Comparison of ENCODE assay signal across 13 mouse cellular contexts in the genomic region with DNA sequence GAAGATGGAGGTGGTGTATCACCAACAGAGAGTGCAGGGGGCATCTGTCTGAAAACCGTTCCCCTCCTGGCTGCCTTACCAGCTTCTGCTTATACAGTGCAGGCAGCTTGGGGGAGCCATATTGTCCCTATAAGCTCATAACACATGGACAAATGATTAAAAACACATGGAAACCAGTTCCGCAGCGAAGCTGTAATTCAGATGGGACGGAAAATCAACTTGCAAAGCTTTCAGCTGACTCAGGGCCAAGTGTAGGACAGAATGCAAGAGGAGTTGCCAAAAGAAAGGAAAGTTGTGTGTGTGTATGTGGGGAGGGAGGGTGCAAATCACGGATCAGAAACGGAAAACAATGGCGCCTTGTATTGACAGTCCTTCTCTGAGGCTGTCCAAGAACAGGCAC. TPM values are rescaled to one million over a fixed set of nuclear protein-coding genes. Genes with fewer than 3 reads are reported as not detected.
DNase-seq lines count a peak whose midpoint lies in the region; ATAC-seq and TF ChIP-seq lines count a peak whose summit lies in the region.
"Had no signal": no experiment of that assay in that cellular context is flagged by ENCODE, and none has a peak within 500 bp of the region (broad histone marks: within the 10 kb centered on the region; RNA-seq: fewer than 3 reads in every experiment).

No protein-coding gene starts in this region.

- peak; percentile 32 for TF ChIP-seq CTCF in forebrain, postnatal 0 days (IDR thresholded peaks at IDR 0.05; ENCODE audit: low read depth)

- 0 out of 2 replicates have a peak overlapping the region, but pooled peaks have one; percentile 6 for H3K27ac ChIP-seq in forebrain, embryonic 13.5 days
- H3K27ac ChIP-seq in forebrain, embryonic 11.5 days (ENCODE audit: low read depth, low read length), result no peak overlapping the region
- H3K27ac ChIP-seq in lung, embryonic 15.5 days, result no peak overlapping the region
- no peak overlapping the region for H3K27ac ChIP-seq in forebrain, postnatal 0 days (ENCODE audit: low read depth, low read length)
- H3K27ac ChIP-seq: macrophage had no signal

- DNase-seq in forebrain, embryonic 11.5 days (ENCODE audit: low spot score), result no peak
- no peak for DNase-seq in lung, postnatal 36 days
- peak; percentile 80 for DNase-seq in forebrain, postnatal 0 days
- DNase-seq in mesoderm, embryonic 11.5 days (ENCODE audit: low read depth, low spot score), result peak; percentile 72
- no peak for DNase-seq in left cerebral cortex, postnatal 14 days (ENCODE audit: low spot score in 2 of 2)
- DNase-seq in c-Kit-positive CD71-positive TER-119-positive erythroid progenitor cells, embryonic 14.5 days (ENCODE audit: low spot score), result no peak
- DNase-seq: B cell, adult 2 months; kidney, adult 18-20 months; thymus, postnatal 4 days had no signal

- H3K27me3 ChIP-seq in forebrain, embryonic 13.5 days, result 0 out of 2 replicates have a peak, but pooled peaks cover 4% of the 10 kb centered on the region
- H3K27me3 ChIP-seq in forebrain, embryonic 11.5 days (ENCODE audit: control insufficient read depth, insufficient read depth, low read length), result no peaks in the 10 kb centered on the region
- H3K27me3 ChIP-seq in lung, embryonic 15.5 days, result no peaks in the 10 kb centered on the region
- no peaks in the 10 kb centered on the region for H3K27me3 ChIP-seq in forebrain, postnatal 0 days (ENCODE audit: insufficient read depth, low read length)

- peak; percentile 72; the same call in 1 of the 2 replicates for ATAC-seq in forebrain, embryonic 13.5 days
- no peak for ATAC-seq in forebrain, embryonic 11.5 days (replicated peaks; ENCODE audit: low FRiP score)
- peak; percentile 67; the same call in 1 of the 2 replicates for ATAC-seq in lung, embryonic 15.5 days (ENCODE audit: borderline replicate concordance, extremely low read depth, low FRiP score, low TSS enrichment)
- ATAC-seq in forebrain, postnatal 0 days, result peak; percentile 90

- no peaks in the 10 kb centered on the region for H3K36me3 ChIP-seq in forebrain, embryonic 13.5 days (ENCODE audit: poor library complexity, severe bottlenecking)
- H3K36me3 ChIP-seq in forebrain, embryonic 11.5 days (ENCODE audit: control insufficient read depth, insufficient read depth, low read length), result no peaks in the 10 kb centered on the region
- no peaks in the 10 kb centered on the region for H3K36me3 ChIP-seq in lung, embryonic 15.5 days
- H3K36me3 ChIP-seq in forebrain, postnatal 0 days (ENCODE audit: insufficient read depth), result no peaks in the 10 kb centered on the region

- peaks cover 4% of the 10 kb centered on the region; the same call in 1 of the 2 replicates for H3K4me1 ChIP-seq in forebrain, embryonic 13.5 days
- no peaks in the 10 kb centered on the region for H3K4me1 ChIP-seq in forebrain, embryonic 11.5 days (replicated peaks; ENCODE audit: control insufficient read depth, insufficient read depth, low read length)
- H3K4me1 ChIP-seq in lung, embryonic 15.5 days, result no peaks in the 10 kb centered on the region; the same call in 1 of the 2 replicates
- 0 out of 2 replicates have a peak, but pooled peaks cover 5% of the 10 kb centered on the region for H3K4me1 ChIP-seq in forebrain, postnatal 0 days (ENCODE audit: insufficient read depth)

- H3K9ac ChIP-seq in forebrain, embryonic 13.5 days, result no peak overlapping the region
- no peak overlapping the region for H3K9ac ChIP-seq in forebrain, embryonic 11.5 days (ENCODE audit: low read length)
- H3K9ac ChIP-seq in lung, embryonic 15.5 days, result no peak overlapping the region
- no peak overlapping the region for H3K9ac ChIP-seq in forebrain, postnatal 0 days

- H3K4me2 ChIP-seq in forebrain, embryonic 13.5 days, result no peak overlapping the region
- no peak overlapping the region for H3K4me2 ChIP-seq in forebrain, embryonic 11.5 days (ENCODE audit: low read depth, low read length, severe bottlenecking)
- H3K4me2 ChIP-seq in lung, embryonic 15.5 days, result no peak overlapping the region
- H3K4me2 ChIP-seq in forebrain, postnatal 0 days (ENCODE audit: low read depth), result no peak overlapping the region

- no peaks in the 10 kb centered on the region for H3K9me3 ChIP-seq in forebrain, embryonic 13.5 days (replicated peaks)
- no peaks in the 10 kb centered on the region for H3K9me3 ChIP-seq in forebrain, embryonic 11.5 days (ENCODE audit: control insufficient read depth, low read length)
- H3K9me3 ChIP-seq in lung, embryonic 15.5 days, result no peaks in the 10 kb centered on the region
- H3K9me3 ChIP-seq in forebrain, postnatal 0 days (ENCODE audit: low read length), result no peaks in the 10 kb centered on the region

- no peak overlapping the region for H3K4me3 ChIP-seq in forebrain, embryonic 13.5 days
- H3K4me3 ChIP-seq in forebrain, embryonic 11.5 days (ENCODE audit: low read depth, low read length), result no peak overlapping the region
- H3K4me3 ChIP-seq in lung, embryonic 15.5 days, result no peak overlapping the region
- no peak overlapping the region for H3K4me3 ChIP-seq in forebrain, postnatal 0 days (ENCODE audit: low read depth, low read length)

- 57% methylated on average over 7 of the region's 7 CpGs for WGBS in forebrain, embryonic 13.5 days
- 79% methylated on average over 7 of the region's 7 CpGs for WGBS in forebrain, embryonic 11.5 days
- 56% methylated on average over 7 of the region's 7 CpGs for WGBS in lung, embryonic 15.5 days
- WGBS in forebrain, postnatal 0 days, result 33% methylated on average over 7 of the region's 7 CpGs

- intact Hi-C loops in left cerebral cortex, postnatal 14 days (cut with DNase I), result no loop called here

RNA-seq across cellular contexts. Expression of gene Cer1, which starts 6.1 kb away (rescaled TPM):
- 0.20 and 0.22 TPM in 2 replicates for polyA plus RNA-seq in forebrain, embryonic 13.5 days (2015; fragmentation: Nextera tagmentation; extraction: Ambion mirVana)
- polyA plus RNA-seq in forebrain, embryonic 11.5 days (2014; fragmentation: Nextera tagmentation; extraction: Ambion mirVana), result not detected in 2 replicates
- 1.3 and 1.6 TPM in 2 replicates for polyA plus RNA-seq in lung, embryonic 15.5 days (2015; fragmentation: Nextera tagmentation; extraction: Ambion mirVana)
- 0.15 and 0.19 TPM in 2 replicates for total RNA-seq in forebrain, postnatal 0 days (2014; rRNA removed)
- polyA plus RNA-seq in forebrain, postnatal 0 days (2015; fragmentation: Nextera tagmentation; extraction: Ambion mirVana), result 0.08 TPM in 1 of 2 replicates, not detected in the other
- under 1 TPM; 0.40 to 0.51 TPM for total RNA-seq in left cerebral cortex, postnatal 14 days (2021)
- total RNA-seq: common myeloid progenitor, adult 5-6 weeks had no signal
- polyA plus RNA-seq: macrophage had no signal

RNA-seq across cellular contexts. Expression of gene Zdhhc21, which starts 31.3 kb away (rescaled TPM):
- 14.8 and 15.1 TPM in 2 replicates for polyA plus RNA-seq in forebrain, embryonic 13.5 days (2015; fragmentation: Nextera tagmentation; extraction: Ambion mirVana)
- polyA plus RNA-seq in forebrain, embryonic 11.5 days (2014; fragmentation: Nextera tagmentation; extraction: Ambion mirVana), result 14.2 and 15.6 TPM in 2 replicates
- polyA plus RNA-seq in lung, embryonic 15.5 days (2015; fragmentation: Nextera tagmentation; extraction: Ambion mirVana), result 12.9 and 15.2 TPM in 2 replicates
- total RNA-seq in forebrain, postnatal 0 days (2014; rRNA removed), result 31.6 and 39.6 TPM in 2 replicates
- 6.2 and 11.9 TPM in 2 replicates for polyA plus RNA-seq in forebrain, postnatal 0 days (2015; fragmentation: Nextera tagmentation; extraction: Ambion mirVana)
- total RNA-seq in left cerebral cortex, postnatal 14 days (2021), result 10 to 100 TPM; 58.9 to 62.1 TPM

Comparison
In these comparisons a context has a peak if more than half of its experiments do, and no peak if none do; other contexts are left out.
1. DNase-seq: peak in forebrain, postnatal 0 days (single experiment) and mesoderm, embryonic 11.5 days (single experiment); none in forebrain, embryonic 11.5 days (single experiment), lung, postnatal 36 days (single experiment), left cerebral cortex, postnatal 14 days (0 of 2) and c-Kit-positive CD71-positive TER-119-positive erythroid progenitor cells, embryonic 14.5 days (single experiment).